Mouse (Mus musculus) liver, embryonic 14.5 days (tissue): ENCODE measurements around the gene Ccser1.

Experiments
- CTCF ChIP-seq: IDR thresholded peaks from 2 replicates; pipeline ENCODE4 v1.5.1; 2016; ENCODE audit warnings: antibody characterized with exemption, low read depth, control low read depth
- EP300 ChIP-seq: IDR thresholded peaks from 2 replicates; pipeline ENCODE4 v1.6.1; 2016; ENCODE audit warnings: antibody characterized with exemption, low read depth

DNA sequence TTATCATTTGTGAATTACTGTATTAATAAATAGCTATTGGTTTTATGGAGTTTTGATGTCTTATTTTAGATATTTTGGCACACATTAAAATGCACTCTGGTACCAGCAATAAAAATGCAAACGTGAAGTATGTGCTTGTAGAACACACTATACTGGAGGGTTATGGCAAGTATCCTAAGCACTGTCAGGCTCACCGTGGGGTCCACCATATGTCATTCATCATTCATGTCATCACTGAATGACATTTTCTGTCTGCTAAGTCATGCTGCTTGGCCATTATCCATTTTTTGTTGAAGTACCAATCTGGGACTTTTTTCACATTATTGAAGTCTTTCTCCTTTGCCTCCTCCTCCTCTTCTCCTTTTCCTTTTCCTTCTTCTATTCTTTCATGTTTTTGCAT is 925.3 kb downstream of the Ccser1 start:
- TF ChIP-seq CTCF (no peak), EP300 (no peak)
